Mouse (Mus musculus) neural tube, embryonic 11.5 days (tissue): ENCODE measurements at regions not wholly inside any gene's neighbourhood (a gene's known extent, or its start where the extent isn't known, plus 50 kb on each side); places are given as distances from the start of the nearest gene placed in this dataset.

Source experiments
- ATAC-seq: fragments of 200-750 bp; cut with Nextera tagmentation; 2 replicates; pipeline ENCODE4 v1.8.0; 2017; ENCODE audit warnings: moderate number of reproducible peaks, mild to moderate bottlenecking, moderate TSS enrichment, moderate library complexity; ENCODE audit not compliant: insufficient read depth, low FRiP score, low TSS enrichment
- DNase-seq: peaks from one replicate; pipeline ENCODE4 v3.0.0-alpha.2; 2015; ENCODE audit warnings: low spot score
- H3K27ac ChIP-seq: fragments of 300-500 bp; sonication (generic); 2 replicates; pipeline ENCODE4 v1.5.1; 2014; ENCODE audit warnings: low read depth, mild to moderate bottlenecking, low read length
- H3K27me3 ChIP-seq: fragments of 300-500 bp; sonication (generic); 2 replicates; pipeline ENCODE4 v1.6.1; 2014; ENCODE audit warnings: mild to moderate bottlenecking, low read length, mixed read lengths; ENCODE audit not compliant: control insufficient read depth, insufficient read depth
- H3K36me3 ChIP-seq: fragments of 300-500 bp; sonication (generic); 2 replicates; pipeline ENCODE4 v1.6.1; 2014; ENCODE audit warnings: mild to moderate bottlenecking, low read length, moderate library complexity, mixed read lengths; ENCODE audit not compliant: control insufficient read depth, insufficient read depth
- H3K4me1 ChIP-seq: fragments of 300-500 bp; sonication (generic); 2 replicates; pipeline ENCODE4 v1.6.1; 2014; ENCODE audit warnings: low read length, mixed read lengths; ENCODE audit not compliant: control insufficient read depth, insufficient read depth
- H3K4me2 ChIP-seq: fragments of 300-500 bp; sonication (generic); 2 replicates; pipeline ENCODE4 v1.6.1; 2014; ENCODE audit warnings: low read depth, mild to moderate bottlenecking, moderate library complexity
- H3K4me3 ChIP-seq: fragments of 300-500 bp; sonication (generic); 2 replicates; pipeline ENCODE4 v1.5.1; 2014; ENCODE audit warnings: low read depth, low read length
- H3K9ac ChIP-seq: fragments of 300-500 bp; sonication (generic); 2 replicates; pipeline ENCODE4 v1.6.1; 2014; ENCODE audit warnings: mild to moderate bottlenecking, low read length
- H3K9me3 ChIP-seq: fragments of 300-500 bp; sonication (generic); 2 replicates; pipeline ENCODE4 v1.6.1; 2016; ENCODE audit warnings: low read length; ENCODE audit not compliant: control insufficient read depth
- WGBS: fragments of 180-500 bp; shearing (Covaris S2); extraction: QIAGEN DNeasy Blood & Tissue Kit; methylation state at CpG from one replicate; pipeline ENCODE4 v1.1.7; 2014; 5-methylcytosine and 5-hydroxymethylcytosine counted together

DNA sequence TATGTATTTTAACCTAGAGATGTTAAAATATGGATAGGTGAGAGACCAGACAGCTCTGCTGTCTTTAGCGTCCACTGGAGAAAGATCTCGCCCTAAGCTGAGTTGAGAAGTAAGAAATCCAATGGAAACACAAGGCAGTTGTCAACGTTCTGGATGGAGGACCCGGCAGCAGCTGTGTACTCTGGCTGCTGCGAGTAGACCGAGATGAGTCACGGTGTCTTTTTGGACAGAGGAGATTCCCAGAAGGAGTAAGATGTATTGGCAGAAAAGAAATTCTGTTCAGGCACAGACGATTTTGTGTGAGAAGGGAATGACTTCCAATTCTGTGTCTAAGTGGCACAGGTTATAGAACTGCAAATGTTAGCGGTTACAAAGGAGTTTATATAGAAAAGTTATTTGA is 124.9 kb upstream of the Atp5g3 start:
- Histone ChIP-seq H3K4me2 (no peak overlapping the region), H3K9ac (no peak overlapping the region), H3K27me3 (no peaks in the 10 kb centered on the region), H3K36me3 (no peaks in the 10 kb centered on the region), H3K9me3 (no peaks in the 10 kb centered on the region), H3K4me3 (no peak overlapping the region), H3K4me1 (no peaks in the 10 kb centered on the region), H3K27ac (no peak overlapping the region)
- ATAC-seq (no peak), DNase-seq (no peak)
- WGBS: 93% methylated on average over 9 of the region's 9 CpGs

DNA sequence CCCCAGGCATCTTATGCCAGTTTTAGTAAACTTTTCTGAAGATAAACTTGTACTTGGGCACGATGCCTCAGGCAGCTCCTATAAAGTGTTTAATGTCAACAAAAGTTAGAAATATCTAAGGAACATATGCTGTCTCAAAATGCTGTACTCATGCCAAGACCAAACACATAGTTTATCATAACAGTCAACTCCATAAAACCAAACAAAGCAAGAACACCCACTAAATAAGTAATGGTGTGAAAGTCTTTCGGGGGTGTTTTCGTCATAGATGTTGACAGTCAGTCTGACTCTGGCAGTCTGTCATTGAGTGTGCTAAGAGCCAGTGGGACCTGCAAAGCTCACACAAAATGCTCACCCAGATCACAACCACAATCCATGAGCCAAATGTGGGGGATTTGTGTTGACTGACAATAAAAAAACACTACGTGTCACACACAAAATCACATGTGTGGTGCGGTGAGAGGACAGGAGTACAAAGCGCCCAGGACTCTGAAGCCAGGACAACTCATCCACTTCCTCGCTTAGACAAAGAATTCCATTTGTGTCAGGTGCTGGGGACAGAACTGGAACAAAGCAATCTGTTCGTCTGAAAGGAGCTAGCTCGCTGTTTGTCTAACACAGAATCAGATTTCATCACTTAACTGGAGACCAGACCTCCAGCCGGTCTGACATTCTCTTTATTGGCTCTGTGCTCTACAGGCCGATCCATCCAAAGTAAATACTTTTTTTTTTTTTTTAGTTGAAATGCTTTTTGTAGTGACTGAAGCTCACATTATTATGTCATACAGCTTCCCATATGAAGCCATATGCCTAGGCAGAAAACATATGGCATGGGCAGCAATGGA is 121.3 kb upstream of the Atp5g3 start:
- Histone ChIP-seq H3K4me3 (no peak overlapping the region), H3K27me3 (no peaks in the 10 kb centered on the region), H3K27ac (no peak overlapping the region), H3K4me1 (peaks cover 5% of the 10 kb centered on the region), H3K4me2 (no peak overlapping the region), H3K36me3 (no peaks in the 10 kb centered on the region), H3K9me3 (no peaks in the 10 kb centered on the region), H3K9ac (no peak overlapping the region)
- WGBS: 81% methylated on average over 11 of the region's 11 CpGs
- ATAC-seq (no peak), DNase-seq (no peak)

- Histone ChIP-seq H3K27ac (no peak overlapping the region), H3K36me3 (no peaks in the 10 kb centered on the region)
- 90% methylated on average over 9 of the region's 9 CpGs for WGBS
Observed at GRCm38 (mm10) chr2:74029938-74030337, 118.8 kb upstream of the Atp5g3 start.

GRCm38 (mm10) chr2:74027404-74028104 is 116.4 kb upstream of the Atp5g3 start:
- H3K36me3 ChIP-seq: no peaks in the 10 kb centered on the region
- 0 out of 2 replicates have a peak overlapping the region, but pooled peaks have one; percentile 10 for H3K9ac ChIP-seq
- H3K27me3 ChIP-seq: no peaks in the 10 kb centered on the region
- H3K4me1 ChIP-seq: peaks cover 6% of the 10 kb centered on the region
- no peak overlapping the region for H3K27ac ChIP-seq
- no peak overlapping the region for H3K4me2 ChIP-seq
- ATAC-seq (no peak), DNase-seq (peak; percentile 50)
- H3K4me3 ChIP-seq: no peak overlapping the region
- no peaks in the 10 kb centered on the region for H3K9me3 ChIP-seq
- WGBS: 43% methylated on average over 11 of the region's 11 CpGs

More at GRCm38 (mm10) chr2:74029938-74030337, 118.8 kb upstream of the Atp5g3 start:
- H3K27me3 ChIP-seq: no peaks in the 10 kb centered on the region
- H3K4me2 ChIP-seq: no peak overlapping the region
- H3K9ac ChIP-seq: no peak overlapping the region
- no peak for ATAC-seq
- no peak for DNase-seq
- no peaks in the 10 kb centered on the region for H3K9me3 ChIP-seq
- peaks cover 6% of the 10 kb centered on the region for H3K4me1 ChIP-seq
- no peak overlapping the region for H3K4me3 ChIP-seq

DNA sequence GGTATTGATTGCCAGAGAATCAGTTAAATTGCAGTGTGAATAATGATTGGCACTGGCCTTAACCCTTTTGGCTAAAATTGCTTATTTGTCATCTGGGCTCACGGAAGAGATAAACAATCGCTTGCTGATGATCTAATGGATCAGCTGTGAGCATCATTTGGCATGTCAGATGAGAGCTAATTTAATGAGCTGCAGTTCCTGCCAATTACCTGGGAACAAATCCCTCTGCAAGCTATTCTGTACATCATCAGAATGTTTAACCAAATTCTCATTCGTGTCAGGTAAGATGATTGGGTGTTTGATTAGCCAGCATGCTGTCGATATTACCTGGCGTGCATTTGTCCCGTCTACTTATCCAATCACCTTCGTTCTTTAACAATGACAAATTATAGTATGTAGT is 104.0 kb upstream of the Atp5g3 start:
- H3K4me3 ChIP-seq: no peak overlapping the region
- ATAC-seq (no peak), DNase-seq (no peak)
- H3K27me3 ChIP-seq: no peaks in the 10 kb centered on the region
- H3K36me3 ChIP-seq: no peaks in the 10 kb centered on the region
- no peaks in the 10 kb centered on the region for H3K4me1 ChIP-seq
- no peak overlapping the region for H3K9ac ChIP-seq
- no peaks in the 10 kb centered on the region for H3K9me3 ChIP-seq
- H3K4me2 ChIP-seq: no peak overlapping the region
- WGBS: 87% methylated on average over 7 of the region's 7 CpGs
- no peak overlapping the region for H3K27ac ChIP-seq

GRCm38 (mm10) chr2:74014201-74014600 is 103.1 kb upstream of the Atp5g3 start:
- H3K27ac ChIP-seq: no peak overlapping the region
- H3K9me3 ChIP-seq: no peaks in the 10 kb centered on the region
- no peak overlapping the region for H3K4me3 ChIP-seq
- H3K36me3 ChIP-seq: no peaks in the 10 kb centered on the region
- no peak for DNase-seq
- WGBS: 94% methylated on average over 3 of the region's 3 CpGs
- H3K9ac ChIP-seq: no peak overlapping the region
- ATAC-seq: no peak
- no peaks in the 10 kb centered on the region for H3K27me3 ChIP-seq
- no peaks in the 10 kb centered on the region for H3K4me1 ChIP-seq
- H3K4me2 ChIP-seq: no peak overlapping the region

DNA sequence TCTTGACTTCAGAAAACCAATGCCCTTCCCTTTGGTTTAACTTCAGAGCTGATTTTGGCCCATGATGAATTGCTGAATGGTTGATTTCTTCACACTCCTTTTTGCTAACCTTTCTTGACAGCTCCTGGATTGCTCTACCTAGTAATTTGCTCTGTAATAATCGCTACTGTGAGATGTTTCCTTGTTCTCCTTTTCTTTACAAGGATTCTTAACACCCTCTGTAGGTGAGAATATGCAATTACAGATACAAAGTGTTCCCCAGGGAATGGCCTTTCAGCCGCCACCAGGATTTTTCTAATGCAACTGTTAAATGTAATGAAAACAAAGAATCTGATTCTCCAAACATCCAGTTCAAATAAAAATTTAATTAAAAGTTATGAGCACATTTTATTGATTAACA is 87.4 kb upstream of the Atp5g3 start:
- no peak overlapping the region for H3K4me3 ChIP-seq
- no peak overlapping the region for H3K9ac ChIP-seq
- 13% methylated on average over 2 of the region's 2 CpGs for WGBS
- no peaks in the 10 kb centered on the region for H3K4me1 ChIP-seq
- DNase-seq (no peak), ATAC-seq (no peak)
- no peak overlapping the region for H3K27ac ChIP-seq
- H3K36me3 ChIP-seq: no peaks in the 10 kb centered on the region
- H3K4me2 ChIP-seq: no peak overlapping the region
- H3K27me3 ChIP-seq: no peaks in the 10 kb centered on the region
- H3K9me3 ChIP-seq: no peaks in the 10 kb centered on the region

DNA sequence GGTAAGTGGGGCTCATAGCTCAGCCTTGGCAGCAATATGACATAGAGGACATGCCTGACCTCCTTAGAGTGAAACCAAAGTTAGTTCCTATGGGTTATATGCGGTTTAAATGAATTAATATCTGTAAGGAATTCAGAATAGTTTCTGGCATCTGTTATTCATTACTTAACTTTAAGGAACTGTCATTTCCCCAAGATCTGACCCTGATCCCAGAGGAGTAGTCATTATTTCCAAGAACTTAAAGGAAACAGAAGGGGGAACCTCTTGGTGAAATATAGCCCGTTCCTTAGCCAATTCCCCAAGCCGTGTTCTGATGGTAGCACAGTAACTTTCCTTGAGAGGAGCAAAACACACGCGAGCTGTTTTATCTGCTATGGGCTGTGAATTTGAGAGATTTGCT is 85.9 kb upstream of the Atp5g3 start:
- Histone ChIP-seq H3K4me1 (peaks cover 3% of the 10 kb centered on the region), H3K27me3 (no peaks in the 10 kb centered on the region), H3K4me2 (no peak overlapping the region), H3K36me3 (no peaks in the 10 kb centered on the region), H3K9me3 (no peaks in the 10 kb centered on the region), H3K27ac (no peak overlapping the region), H3K4me3 (no peak overlapping the region), H3K9ac (no peak overlapping the region)
- no peak for DNase-seq
- 77% methylated on average over 5 of the region's 5 CpGs for WGBS
- no peak for ATAC-seq

- ATAC-seq: no peak
- Histone ChIP-seq H3K36me3 (no peaks in the 10 kb centered on the region), H3K4me1 (peaks cover 10% of the 10 kb centered on the region), H3K4me2 (peak overlapping the region; percentile 13; the same call in 1 of the 2 replicates), H3K9ac (peak overlapping the region; percentile 3; the same call in 1 of the 2 replicates), H3K27ac (no peak overlapping the region; the same call in 1 of the 2 replicates), H3K9me3 (no peaks in the 10 kb centered on the region), H3K27me3 (no peaks in the 10 kb centered on the region), H3K4me3 (no peak overlapping the region)
- DNase-seq: peak; percentile 39
- 29% methylated on average over 11 of the region's 11 CpGs for WGBS
Observed at GRCm38 (mm10) chr2:73991818-73992217, 80.7 kb upstream of the Atp5g3 start.
